Mouse (Mus musculus) c-Kit-positive CD71-positive TER-119-negative erythroid progenitor cells, embryonic 14.5 days (primary cell): ENCODE data around the gene Dnmt3a.
A peak's percentile ranks its signal among the peaks of the same experiment; 100 is the strongest.

Experiments
- DNase-seq: peaks from one replicate; pipeline ENCODE4 v3.0.0-alpha.2; 2013; ENCODE audit warnings: low read depth

Dnmt3a gene

GRCm38 (mm10) chr12:3881474-3881873, 75.7 kb downstream of the Dnmt3a start:
- no peak for DNase-seq

- no peak for DNase-seq
These were observed 79.2 kb downstream of the Dnmt3a start for GRCm38 (mm10) chr12:3884892-3885493.

DNA sequence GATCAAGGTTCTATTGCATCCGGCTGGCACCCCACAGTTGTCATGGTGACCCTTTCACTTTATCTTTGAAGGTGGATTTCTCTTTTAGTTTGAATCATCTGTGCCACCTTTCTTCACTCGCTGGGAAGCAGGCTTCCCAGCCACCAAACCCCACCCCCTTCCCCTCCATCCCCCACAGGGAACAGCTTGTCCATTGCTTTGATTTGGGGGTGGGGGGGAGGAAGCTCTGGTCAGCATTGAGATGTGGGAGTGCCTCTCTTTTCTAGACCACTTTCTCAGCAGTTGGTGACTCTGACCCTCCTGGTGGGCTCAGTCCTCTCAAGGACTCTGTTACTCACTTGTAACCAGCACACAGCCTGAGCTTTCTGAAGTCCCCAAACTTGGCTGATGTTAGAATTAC, 80.8 kb downstream of the Dnmt3a start:
- DNase-seq = no peak

DNA sequence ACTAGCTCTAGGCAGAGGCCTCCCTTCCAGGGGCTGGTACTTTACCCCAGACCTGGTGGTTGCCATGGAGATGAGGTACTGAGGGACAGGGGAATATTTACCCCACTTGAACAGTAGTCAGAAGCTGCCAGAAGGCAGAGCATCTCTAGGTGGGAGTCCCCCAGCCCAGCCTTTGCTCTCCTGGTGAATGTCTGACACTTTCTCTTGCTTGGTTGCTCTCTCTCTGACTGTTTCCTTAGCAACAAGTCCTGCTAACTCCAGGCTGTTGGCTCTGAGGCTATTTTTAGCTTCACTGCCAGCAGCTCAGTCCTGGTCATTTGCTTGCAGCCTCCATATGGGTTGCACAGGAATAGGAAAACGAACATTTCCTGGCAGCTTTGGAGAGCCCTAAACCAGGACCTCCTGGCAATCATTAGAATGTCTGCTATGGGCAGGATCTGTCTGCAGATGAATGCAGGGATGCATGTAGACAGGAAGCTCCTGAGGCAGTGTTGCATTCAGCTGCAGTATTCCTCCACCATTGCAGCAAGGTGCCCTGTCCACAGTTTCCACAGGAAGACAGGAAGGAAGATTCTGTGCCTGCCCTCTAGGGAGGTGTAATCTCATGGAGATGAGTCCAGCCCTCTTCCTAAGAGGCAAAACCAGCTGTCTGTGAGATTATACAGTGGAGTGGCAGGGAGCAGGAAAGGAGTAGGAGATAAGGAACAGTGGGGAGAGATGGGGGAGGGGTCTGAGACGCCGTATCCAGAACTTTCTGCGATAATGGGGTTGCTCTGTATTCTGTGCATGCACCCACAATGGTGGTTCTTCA, 81.9 kb downstream of the Dnmt3a start:
- no peak for DNase-seq

DNA sequence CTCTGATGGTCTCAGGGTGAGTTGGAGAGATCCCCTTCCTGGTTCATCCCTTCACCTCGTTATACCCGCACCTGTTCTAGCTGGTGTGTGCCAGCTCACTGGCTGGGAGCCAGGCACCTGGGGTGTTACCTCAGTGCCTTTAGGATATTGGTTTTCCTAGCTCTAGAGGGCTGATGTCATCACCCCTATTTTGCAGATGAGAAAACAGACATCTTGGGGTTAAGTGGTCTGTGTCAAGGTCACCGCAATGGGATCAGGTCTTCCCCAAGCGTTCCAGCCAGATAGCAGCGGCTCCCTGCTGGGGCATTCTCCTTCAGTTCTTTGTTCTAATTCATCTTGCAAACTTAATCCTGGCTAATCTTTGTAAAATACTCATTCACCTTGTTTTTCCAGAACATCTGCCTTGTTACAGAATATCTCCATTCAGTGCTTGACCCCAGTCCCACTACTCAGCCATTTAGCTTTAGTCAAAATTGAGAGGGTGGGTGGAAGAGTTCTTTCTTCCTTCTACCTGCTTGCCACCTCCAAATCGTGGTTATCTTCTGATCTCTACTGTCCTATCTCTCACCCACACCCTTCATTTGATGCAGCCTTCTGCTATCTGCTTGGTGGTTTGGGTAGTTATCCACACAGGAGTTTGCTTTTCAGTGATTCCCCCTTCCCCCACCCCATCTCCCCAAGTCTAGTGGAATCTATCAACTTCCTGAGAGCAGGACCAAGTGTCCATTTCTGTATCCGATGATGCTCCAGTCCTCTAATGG, 84.2 kb downstream of the Dnmt3a start:
- no peak for DNase-seq

GRCm38 (mm10) chr12:3890753-3891751, 85.2 kb downstream of the Dnmt3a start:
- DNase-seq = peak; percentile 30

DNA sequence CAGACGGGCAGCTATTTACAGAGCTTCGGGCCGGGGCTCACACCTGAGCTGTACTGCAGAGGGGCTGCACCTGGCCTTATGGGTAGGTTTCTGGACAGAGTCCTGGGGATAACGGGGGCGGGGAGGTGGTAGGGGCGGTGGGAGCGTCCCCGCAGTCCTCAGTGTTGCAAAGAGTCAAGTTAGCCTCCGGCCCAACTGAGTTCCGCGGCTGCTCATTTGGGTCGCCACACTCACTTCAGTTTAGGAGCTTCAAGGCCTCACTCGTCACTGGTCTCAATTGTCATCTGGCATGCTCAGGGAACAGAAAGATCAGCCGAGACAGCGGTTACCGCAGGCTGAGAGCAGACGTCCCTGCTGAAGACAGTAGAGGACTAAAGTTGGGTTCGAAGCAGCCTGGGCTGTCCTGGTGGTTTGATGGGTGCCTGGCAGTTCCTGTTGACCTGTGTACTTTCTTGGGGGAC, 86.0 kb downstream of the Dnmt3a start:
- no peak for DNase-seq

GRCm38 (mm10) chr12:3892240-3893059, 86.6 kb downstream of the Dnmt3a start:
- no peak for DNase-seq

GRCm38 (mm10) chr12:3893335-3893734, 87.5 kb downstream of the Dnmt3a start:
- no peak for DNase-seq

GRCm38 (mm10) chr12:3894525-3894924, 88.7 kb downstream of the Dnmt3a start:
- DNase-seq = no peak

- DNase-seq = no peak
These were observed 91.3 kb downstream of the Dnmt3a start for GRCm38 (mm10) chr12:3897057-3897545.

DNA sequence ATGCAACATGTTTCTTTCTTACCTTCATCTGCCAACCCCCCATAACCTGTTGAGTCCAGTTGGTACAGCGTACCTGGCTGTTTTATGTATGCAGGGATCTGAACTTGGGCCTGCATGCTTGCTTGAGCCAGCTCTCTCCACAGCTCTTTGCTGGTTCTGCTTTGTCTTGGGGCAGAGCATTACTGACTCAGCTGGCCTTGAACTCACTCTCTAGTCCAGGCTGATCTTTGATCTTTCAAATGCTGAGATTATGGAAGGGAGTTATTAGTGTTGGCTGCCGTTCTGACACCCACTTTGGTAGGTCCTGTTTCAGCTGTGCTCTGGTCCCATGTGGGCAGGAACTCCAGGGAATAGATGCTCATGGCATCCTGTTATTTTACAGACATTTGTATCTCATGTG, 93.0 kb downstream of the Dnmt3a start:
- no peak for DNase-seq

DNA sequence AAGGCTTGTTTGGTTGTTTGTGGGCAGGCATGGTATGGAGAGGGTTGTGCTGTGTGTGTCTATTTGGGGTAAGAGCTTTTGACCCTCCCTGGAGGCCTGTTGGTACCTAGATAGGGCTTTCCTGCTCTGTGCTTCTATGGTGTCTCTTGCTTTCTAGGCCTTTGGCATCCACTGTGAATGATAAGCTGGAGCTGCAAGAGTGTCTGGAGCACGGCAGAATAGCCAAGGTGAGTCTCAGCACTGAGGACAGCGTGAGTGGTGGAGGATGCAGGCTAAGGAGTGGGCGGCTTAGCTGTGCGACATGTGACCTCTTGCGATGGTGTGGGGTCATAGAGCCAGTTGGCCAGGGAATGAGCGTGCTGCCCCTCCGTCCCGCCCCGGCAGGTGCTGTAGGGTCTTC, 99.6 kb downstream of the Dnmt3a start:
- DNase-seq = no peak

DNA sequence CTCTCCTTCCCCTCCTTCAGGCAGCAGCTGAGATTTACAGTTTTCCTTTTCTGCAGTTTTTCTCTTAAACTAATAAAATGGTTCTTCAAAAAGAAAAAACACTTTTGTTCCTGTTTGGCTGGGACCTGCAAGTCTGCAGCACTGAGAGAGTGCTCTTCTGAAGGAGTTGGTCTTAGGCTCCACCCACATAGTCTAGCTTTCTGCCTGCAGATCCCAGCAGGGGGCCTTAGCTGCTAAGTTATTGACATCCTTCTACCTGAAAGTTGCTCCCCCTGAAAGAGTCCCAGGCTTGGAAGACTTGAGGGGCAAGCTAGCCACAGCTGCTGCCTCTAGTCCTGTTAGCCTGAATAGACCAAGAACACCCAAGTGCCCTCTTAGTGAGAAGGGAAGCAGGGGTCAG, 100.5 kb downstream of the Dnmt3a start:
- no peak for DNase-seq

GRCm38 (mm10) chr12:3907008-3907407, 101.2 kb downstream of the Dnmt3a start:
- no peak for DNase-seq

GRCm38 (mm10) chr12:3907418-3907817, 101.6 kb downstream of the Dnmt3a start:
- no peak for DNase-seq

DNA sequence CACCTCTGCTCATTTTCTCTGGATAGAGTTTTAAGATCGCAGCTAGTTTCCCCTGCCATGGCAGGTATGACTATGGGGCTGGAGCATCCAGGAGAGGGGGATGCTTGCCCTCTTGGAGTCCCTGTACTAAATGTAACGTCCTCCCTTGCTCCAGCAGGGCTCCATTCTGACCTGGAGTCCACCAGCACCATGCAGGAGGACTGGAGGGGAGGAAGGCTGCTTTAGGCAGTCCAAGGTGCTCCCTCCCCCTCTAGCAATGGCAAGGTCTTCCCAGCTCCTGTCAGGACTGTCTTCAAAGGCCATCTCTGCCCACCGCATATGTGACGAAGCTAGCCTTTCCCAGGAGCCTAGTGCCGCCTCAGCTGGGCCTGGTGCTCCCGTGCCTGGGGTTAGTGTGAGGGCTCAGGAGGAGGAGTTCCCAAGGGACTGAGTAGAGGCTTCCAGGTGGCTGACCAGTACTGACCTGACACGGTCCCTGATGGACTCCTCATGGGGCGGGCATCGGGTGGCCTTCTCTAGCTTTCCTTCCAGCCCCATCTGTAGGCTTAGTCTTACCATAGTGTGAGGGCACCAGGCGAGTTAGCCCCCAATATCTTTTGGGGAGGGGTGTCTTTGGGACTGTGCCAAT, 104.8 kb downstream of the Dnmt3a start:
- no peak for DNase-seq

- DNase-seq = no peak
These were observed 106.1 kb downstream of the Dnmt3a start for GRCm38 (mm10) chr12:3911831-3912348.

- DNase-seq = no peak
These were observed 110.0 kb downstream of the Dnmt3a start for GRCm38 (mm10) chr12:3915852-3916251.
